Mouse (Mus musculus) monocyte, adult 5-6 weeks (primary cell): ENCODE measurements around the gene Emg1. TPM values are rescaled to one million over a fixed set of nuclear protein-coding genes. Genes with fewer than 3 reads are reported as not detected.
A peak's percentile ranks its signal among the peaks of the same experiment; 100 is the strongest.

Source experiments
- ATAC-seq: fragments of 153-309, 156-312 bp; replicated peaks from 2 replicates; pipeline ENCODE4 v1.8.0; 2017; ENCODE audit warnings: mild to moderate bottlenecking; ENCODE audit not compliant: low TSS enrichment, insufficient number of reproducible peaks, severe bottlenecking, poor library complexity, low FRiP score
- total RNA-seq: library from RNA; stranded (forward); fragments of 200-1000, 200-491, 200-594 nt; gene quantifications from 3 replicates; pipeline ENCODE4 v1.2.3, GENCODE M21; 2017

The Emg1 gene
- total RNA-seq, 1 experiment from 2014 or later, result 82.8 TPM

DNA sequence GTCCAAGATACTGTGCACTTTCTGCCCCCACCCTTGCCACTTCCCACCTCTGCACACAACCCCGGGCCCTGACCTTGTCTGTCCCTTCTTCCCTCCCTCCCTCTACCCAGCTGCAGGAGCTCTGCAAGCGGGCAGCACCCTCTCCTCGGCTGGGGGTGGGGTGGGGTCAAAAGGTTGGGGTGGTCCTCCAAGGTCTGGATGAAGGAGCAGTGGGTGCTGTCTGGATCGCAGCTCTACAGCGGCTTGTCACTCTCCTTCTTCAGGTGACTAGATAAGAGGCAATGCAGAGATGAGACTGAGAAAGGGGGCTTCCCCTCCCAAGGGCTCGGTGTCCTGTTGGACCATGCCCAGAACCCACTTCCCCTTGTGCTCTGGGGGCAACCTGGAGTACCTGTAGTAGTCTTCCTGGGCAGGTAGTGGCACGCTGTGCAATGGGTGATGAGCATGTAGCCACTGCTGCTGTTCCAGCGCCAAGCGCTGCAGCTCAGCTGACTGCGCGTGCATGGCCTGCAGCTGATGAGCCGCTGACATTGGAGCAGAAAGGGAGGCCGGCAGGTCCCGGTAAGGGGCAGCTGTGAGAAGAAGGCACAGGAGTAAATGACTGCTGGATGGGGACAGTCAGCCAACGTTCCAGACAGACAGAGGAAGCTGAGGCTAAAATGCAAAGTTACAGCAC, 31.0 kb upstream of the Emg1 start:
- no peak for ATAC-seq

- no peak for ATAC-seq
These were observed 29.9 kb upstream of the Emg1 start for GRCm38 (mm10) chr6:124741842-124742241.

DNA sequence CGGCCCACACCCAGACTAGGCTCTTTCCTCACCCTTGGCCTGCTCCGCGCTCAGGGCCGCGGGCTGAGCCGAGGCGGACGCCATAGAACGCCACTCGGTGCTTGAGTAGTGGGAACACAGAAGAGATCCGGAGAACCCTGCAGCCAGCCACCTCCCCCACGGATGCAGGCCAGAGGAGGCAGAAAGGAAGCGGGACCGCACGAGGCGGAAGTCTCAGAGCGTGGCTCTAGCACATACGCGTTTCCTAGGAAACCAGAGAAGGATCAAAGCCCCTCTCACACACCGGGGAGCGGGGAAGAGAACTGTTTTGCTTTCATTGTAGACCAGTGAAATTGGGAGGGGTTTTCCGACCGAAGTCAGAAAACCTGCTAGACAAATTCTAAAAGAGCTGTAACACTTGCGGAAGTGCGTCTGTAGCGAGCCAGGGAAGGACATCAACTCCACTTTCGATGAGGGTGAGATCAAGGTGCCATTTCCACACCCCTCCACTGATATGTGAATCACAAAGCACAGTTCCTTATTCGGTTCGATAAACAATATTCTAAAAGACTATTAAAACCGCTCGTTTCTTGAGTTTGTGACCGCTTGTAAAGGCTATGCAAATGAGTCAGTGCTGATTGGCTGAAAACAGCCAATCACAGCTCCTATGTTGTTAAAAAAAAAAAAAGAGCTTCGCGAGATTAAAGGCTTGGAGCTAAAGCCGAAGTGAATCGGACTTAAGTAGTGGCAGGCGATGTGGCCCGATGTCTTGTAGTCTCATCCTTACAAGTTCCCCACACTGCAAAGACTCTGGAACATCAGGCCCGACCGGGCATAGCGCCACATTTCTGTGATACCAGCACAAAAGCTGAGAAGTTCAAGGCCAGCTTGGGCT, 29.1 kb upstream of the Emg1 start, which contains the start of gene Grcc10:
TSS of gene Grcc10 (minus strand) at position 487 of the 874 bp plus-strand sequence.
- peak; percentile 54 for ATAC-seq

DNA sequence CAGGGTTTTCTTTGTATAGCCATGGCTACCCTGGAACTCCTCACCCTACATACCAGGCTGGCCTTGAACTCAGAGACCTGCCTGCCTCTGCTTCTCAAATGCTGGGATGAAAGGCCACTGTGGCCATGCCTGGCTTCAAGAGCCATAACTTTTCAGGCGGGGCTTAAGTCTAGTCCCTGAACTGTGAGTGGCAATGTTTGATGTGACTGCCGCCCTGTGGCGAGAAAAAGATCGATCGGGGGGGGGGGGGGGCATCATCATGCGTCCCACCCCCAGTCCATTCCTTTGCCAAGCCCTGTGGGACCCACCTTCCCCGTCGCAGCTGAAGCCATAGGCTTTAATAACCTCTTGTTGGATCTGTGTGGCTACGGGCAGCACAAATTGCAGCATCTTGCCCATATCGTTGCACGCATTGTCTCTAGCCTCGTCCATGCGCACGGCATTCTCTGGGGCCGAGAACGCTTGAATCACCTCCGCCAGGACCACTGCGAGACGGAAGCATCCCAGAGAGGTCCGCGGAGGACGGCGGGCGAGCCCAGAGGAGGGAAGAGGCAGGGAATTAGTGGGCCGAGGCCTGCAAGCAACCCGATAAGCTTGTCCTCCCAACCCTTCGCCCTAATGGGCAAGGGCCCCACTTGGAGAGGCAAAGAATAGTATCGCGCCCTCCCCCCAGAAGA, 28.4 kb upstream of the Emg1 start:
- ATAC-seq, result peak; percentile 29

DNA sequence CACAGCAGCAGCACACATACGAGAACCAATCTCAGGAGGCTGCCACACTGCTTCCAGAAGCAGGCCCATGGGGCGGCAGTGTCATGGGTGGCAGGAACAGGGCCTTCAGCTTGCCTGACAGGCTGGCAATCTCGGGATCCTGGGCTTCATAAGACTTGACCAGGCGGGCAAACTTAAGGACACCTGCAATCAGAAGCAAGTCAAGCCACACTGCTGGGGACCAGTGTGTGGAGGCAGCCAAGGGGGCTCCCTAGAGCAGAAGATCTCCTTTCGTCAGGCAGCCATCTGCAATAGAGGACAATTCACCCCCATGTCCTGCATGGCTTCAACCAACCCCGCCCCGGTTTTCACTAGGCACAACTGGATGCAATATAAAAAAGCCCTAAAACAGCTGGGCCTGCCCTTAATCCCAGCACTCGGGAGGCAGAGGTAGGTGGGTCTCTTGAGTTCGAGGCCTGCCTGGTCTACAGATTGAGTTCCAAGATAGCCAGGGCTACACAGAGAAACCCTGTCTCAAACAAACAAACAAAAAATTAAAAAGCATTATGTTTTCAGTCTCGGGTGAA, 27.3 kb upstream of the Emg1 start:
- ATAC-seq, result no peak

GRCm38 (mm10) chr6:124738511-124739023, 26.6 kb upstream of the Emg1 start, which contains the start of gene Ptpn6:
TSS of gene Ptpn6 (minus strand) at chr6:124738714.
- ATAC-seq, result peak; percentile 11; the same call in 1 of the 2 replicates

DNA sequence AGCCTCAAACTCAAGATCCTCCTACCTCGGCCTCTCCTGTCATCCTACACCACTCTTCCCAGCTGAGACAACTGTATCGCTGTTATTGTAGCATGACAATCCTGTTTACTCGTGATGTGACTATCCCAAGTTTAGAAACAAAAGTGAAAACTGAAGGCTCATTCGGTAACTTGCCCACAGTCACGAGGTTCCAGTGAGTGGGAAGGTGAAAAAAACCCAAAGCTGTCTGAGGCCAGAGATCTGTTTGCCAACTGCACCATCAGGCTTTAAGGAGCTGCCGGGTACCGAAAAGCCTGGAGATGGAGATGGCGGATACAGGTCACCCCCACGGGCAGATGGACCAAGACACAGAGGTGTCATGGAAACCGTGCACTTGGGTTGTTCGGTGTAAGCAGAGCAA, 25.1 kb upstream of the Emg1 start:
- no peak for ATAC-seq

- ATAC-seq, result no peak
These were observed 22.4 kb upstream of the Emg1 start for GRCm38 (mm10) chr6:124734417-124734816.

DNA sequence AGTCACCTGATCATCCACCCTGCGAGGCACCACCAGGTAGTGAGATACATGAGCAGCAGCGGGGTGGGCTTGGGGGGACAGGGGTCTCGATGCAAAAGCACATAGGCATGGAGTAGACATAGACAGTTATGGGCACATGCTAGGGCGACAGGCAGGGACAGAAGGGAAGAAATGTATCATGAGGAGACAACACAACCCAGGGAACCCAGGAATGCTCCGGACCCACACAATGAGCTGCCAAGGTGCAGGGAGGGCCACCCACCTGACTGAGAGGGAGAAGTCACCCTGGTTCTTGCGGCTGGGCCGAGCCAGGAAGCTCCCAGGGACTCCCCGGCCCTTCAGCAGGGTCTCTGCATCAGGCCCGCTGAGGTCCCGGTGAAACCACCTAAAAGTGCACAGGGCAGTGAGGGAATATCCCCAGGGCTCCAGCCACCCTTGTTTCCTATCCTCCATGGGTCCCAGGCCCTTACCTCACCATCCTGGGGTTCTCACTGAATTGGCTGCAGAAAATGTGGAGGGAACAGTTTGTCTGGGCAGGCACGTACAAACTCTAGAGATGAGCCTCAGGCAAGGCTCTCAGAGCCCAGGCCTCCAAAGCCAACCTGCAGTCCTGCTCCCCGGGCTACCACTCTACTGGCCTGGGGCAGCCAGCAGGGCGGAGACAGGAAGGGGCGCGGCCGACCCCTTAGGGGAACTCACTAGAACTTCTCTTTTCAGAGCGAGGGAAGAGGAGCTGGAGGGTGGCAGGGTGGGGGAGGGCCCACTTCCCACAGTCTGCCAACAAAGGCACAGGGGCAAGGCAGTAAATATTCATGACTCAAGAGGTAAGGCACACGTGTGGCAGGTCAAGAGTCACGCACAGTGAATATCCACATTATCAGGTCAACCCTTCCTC, 20.7 kb upstream of the Emg1 start:
- peak; percentile 89 for ATAC-seq

DNA sequence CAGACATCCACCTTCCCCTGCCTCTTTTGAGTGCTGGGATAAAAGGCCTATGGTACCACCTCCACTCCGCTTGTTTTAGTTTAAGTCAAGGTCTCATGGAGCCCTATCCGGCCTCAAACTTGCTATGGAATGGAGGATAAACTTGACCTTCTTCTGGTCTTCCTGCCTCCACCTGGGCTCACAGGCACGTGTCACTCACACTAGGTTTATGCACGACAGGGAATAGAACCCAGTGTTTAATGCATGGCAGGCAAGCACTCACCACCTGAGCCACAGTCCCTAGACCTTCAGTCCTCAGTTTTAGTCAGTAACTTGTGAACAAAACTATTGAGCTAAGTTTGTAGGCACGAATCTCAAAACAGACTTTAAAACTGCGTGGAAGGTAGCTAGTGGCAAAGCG, 19.1 kb upstream of the Emg1 start:
- no peak for ATAC-seq

DNA sequence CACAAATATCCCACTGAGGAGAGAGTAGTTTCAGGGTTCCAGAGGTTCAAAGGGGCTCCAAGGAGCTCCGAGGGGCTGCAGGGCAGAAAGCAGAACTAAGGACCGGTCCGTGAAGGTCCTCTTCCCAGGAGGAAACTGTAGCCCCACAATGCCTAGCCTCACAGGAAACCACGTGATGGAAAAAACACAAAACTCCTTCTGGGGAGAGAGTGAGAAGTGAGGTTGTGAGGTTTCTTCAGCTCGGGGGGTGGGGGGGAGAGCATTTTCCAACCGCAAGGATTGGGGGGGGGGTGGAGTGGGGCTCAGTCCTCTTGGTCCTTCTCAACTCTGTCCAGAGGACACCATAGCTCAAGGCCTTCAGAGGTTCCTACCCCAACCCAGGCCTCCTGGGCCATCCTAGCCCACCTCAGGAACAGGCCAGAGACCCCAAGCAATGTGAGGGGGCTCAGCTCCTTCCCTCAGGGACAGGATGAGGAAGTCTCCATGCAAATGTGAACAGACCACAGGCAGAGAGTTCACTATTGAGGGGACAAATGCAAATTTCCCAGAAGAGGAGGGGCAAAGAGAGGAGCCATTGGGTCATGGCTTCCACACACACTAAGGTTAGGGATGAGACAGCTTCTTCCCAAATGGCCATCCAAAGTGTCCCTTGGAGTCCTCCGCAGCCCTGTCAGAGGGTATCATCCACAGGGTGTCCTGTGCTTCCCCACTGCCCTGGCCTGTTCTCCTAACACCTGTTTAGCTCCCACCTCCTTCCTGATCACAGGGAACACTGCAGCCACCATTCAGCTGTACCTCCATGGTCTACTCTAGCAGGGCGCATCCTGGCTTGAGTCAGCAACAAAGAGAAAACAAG, 18.1 kb upstream of the Emg1 start:
- ATAC-seq, result peak; percentile 53

DNA sequence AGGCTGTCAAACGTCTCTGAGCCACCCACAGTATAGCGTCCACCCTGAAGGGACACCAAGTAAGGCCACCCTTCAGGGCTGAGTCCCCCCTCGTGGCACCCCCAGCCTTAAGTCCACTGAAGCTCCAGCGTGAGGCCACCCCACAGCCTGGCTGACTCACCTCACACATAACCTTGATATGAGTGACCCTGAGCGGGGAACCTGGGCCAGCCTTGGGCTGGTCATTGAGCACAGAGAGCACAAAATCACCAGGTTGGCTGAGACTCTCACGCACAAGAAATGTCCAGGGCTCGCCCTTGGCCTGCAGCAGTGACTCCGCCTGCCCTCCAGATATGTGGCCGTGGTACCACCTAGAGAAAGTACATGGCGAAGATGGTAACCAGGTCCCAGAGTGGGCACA, 16.6 kb upstream of the Emg1 start:
- ATAC-seq, result no peak

DNA sequence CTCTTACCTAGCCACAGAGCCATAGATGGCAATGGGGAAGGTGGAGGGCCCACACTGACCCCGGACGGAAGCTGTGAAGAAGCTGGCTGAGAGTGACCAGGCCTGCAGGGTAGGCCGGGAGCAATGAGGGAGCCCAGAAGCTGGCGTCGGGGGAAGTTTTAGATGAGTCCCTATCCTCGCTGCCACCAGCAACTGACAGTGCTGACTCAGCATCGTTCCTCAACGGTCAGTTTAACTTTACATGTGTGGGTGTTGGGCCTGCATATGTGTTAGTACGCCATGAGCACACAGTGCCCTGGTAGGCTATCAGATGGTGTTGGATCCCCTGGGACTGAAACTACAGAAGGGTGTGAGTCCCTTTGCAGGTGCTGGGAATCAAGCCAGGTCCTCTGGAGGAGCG, 12.5 kb upstream of the Emg1 start:
- no peak for ATAC-seq

DNA sequence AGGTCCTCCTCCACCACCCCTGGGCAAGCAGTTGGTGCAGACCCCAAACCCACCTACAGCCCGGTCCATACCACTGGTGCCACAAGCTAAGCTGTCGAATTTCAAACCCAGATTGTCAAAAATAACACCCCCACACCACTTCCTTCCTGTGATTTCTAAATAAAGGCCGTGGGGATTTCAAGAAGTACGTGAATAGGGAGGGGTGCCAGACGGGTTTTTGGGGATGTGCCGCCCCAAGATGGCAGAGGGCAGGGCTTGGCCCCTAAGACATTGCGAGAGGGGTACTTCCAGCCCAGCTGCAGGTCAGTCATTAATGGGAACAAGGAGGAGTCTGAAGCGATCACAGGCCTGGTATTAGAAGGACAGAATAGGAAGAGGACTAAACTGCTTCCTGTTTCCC, 11.6 kb upstream of the Emg1 start:
- peak; percentile 79 for ATAC-seq

DNA sequence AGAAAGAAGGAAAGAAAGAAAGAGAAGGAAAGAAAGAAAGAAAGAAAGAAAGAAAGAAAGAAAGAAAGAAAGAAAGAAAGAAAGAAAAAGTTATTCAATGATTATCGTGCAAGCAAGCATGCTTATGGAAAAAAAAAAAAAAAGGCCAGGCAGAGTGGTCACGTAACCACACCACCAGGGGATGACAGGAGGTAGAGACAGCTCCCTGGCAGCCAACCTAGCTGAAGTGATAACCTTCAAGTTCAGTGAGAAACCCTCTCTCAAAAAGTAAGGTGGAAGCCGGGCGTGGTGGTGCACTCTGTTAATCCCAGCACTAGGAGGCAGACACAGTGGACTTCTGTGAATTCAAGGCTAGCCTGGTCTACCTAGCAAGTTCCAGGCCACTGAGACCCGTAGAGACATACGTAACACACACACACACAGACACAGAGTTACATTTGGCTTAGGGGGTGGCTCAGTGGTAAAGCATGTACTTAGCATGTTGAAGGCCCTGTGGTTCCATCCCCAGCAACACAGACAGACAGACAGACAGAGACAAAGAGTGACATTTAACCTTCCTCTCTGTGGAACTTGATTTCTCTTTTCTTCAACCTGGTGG, 11.0 kb upstream of the Emg1 start:
- 0 out of 2 replicates have a peak, but pooled peaks have one; percentile 20 for ATAC-seq

DNA sequence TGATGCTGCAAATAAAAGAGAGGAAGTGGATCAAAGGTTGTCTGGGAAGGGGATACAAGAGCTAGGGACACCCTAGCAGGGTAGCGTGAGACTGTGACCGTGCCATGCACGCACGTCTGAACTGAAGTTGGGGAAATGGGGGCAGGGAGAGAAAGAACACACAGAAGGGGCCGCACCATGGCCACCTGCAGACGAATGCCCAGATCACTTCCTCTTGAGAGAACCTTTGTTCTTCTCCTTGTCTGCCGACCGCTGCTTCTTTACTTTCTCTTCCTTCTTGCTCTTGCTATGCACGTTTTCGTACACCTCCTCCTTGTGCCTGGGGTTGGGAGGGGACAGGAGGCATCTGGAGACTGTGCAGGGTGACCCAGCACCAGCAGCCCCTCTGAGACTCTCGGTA, 8.9 kb upstream of the Emg1 start:
- ATAC-seq, result no peak
